Mouse (Mus musculus) E14TG2a.4 (cell line): ENCODE measurements around the gene Thra.

Experiments
- H3K27me3 ChIP-seq: 2 replicates; pipeline ENCODE4 v1.6.1; 2014; ENCODE audit warnings: low read length, control low read depth; ENCODE audit not compliant: insufficient read depth
- H3K36me3 ChIP-seq: 2 replicates; pipeline ENCODE4 v1.6.1; 2014; ENCODE audit warnings: low read length, control low read depth; ENCODE audit not compliant: insufficient read depth
- H3K4me1 ChIP-seq: replicated peaks from 2 replicates; pipeline ENCODE4 v1.6.1; 2014; ENCODE audit warnings: low read depth, low read length, control low read depth
- H3K4me3 ChIP-seq: replicated peaks from 2 replicates; pipeline ENCODE4 v1.5.1; 2014; ENCODE audit warnings: mild to moderate bottlenecking, low read length
- H3K9me3 ChIP-seq: 2 replicates; pipeline ENCODE4 v1.6.1; 2014; ENCODE audit warnings: low read length, control low read depth
- CTCF ChIP-seq: conservative IDR thresholded peaks from 2 replicates; pipeline ENCODE4 v1.5.1; 2014; ENCODE audit warnings: low read length
- NANOG ChIP-seq: IDR thresholded peaks from 2 replicates; pipeline ENCODE4 v1.6.1; 2014; ENCODE audit warnings: borderline replicate concordance, low read length, mixed read lengths
- POU5F1 ChIP-seq: IDR thresholded peaks from 2 replicates; pipeline ENCODE4 v1.6.1; 2014; ENCODE audit warnings: low read length, borderline replicate concordance

Thra gene

DNA sequence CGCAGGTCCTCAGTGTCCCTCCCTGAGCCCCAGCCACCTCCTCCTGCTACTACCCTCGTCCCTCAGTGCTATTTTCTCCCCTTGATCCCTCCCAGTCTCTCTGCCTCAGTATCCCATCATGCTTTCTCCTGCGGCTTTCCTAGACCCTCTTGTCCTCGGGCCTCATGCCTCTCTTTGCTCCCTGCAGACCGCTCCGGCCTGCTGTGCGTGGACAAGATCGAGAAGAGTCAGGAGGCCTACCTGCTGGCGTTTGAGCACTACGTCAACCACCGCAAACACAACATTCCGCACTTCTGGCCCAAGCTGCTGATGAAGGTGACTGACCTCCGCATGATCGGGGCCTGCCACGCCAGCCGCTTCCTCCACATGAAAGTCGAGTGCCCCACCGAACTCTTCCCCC, 23.7 kb downstream of the Thra start:
- Histone ChIP-seq H3K4me3 (peak overlapping the region; percentile 78), H3K27me3 (peaks cover 5% of the 10 kb centered on the region; the same call in 1 of the 2 replicates), H3K9me3 (peaks cover 4% of the 10 kb centered on the region; the same call in 1 of the 2 replicates), H3K36me3 (peaks cover 17% of the 10 kb centered on the region), H3K4me1 (peaks cover 73% of the 10 kb centered on the region)
- no peak for TF ChIP-seq NANOG
- no peak for TF ChIP-seq CTCF
- no peak for TF ChIP-seq POU5F1

DNA sequence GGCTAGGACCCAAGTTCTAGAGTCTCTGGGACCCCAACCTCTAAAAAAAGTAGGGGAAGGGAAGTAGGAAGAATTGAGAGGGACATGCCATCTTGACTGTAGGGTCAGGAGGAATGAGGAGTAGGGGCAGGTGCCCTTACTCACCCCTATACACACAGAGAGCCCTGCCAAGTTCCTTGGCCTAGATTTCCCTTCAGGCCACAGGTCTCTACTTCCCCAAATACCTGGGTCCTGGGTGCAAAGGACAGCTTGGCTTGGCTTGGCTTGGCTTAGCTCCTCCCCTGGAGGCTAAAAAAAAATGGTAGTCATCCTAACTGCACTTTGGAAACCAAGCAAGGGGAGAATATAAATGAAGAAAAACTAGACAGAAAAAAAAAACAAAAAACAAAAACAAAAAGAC, 24.3 kb downstream of the Thra start:
- TF ChIP-seq POU5F1: no peak
- TF ChIP-seq NANOG: no peak
- TF ChIP-seq CTCF: no peak
- Histone ChIP-seq H3K36me3 (peaks cover 23% of the 10 kb centered on the region), H3K4me1 (peaks cover 80% of the 10 kb centered on the region), H3K27me3 (peaks cover 5% of the 10 kb centered on the region; the same call in 1 of the 2 replicates), H3K9me3 (peaks cover 4% of the 10 kb centered on the region; the same call in 1 of the 2 replicates), H3K4me3 (peak overlapping the region; percentile 78)

DNA sequence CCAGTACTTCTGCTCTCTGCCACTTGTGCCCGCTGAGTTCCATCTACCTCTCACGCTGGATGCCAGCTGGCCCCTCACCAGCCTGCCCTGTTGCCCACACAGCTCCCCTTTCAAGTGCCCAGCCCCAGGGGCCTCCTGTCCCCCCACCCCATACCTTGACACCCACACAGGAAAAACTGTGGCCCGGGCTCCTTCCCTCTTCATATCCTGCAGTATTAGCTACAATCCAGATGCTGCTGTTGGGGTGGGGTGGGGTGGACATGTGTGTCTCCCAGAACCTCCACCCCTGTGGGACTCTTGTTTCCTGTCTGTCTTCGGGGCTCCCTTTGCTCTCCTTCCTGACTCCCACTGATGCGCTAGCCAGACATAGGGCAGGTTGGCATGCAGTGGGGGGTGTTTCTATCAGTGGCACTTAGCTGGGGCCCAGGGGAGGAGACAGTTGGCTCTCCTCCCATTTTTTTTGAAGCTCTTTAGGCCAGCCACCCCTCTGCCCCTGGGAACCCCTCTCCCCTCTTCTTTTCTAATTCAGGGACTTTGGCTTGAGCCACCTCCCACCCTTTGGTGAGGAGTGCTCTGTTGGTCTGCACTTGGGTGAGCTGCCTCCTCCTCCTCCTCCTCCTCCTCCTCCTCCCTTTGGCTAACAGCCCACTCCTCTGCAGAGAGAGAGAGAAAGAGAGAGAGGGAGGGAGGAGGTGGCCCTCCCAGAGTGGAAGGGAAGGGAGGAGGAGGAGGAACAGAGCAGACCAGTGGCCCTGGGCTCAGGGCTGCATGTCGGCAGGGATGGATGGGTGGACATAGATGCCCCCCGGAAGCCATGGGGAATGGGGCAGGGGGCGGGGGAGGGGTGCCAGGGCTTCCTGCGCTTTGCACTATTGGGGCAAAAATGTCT, 25.2 kb downstream of the Thra start:
- peaks cover 89% of the 10 kb centered on the region for H3K4me1 ChIP-seq
- no peak overlapping the region for H3K4me3 ChIP-seq
- TF ChIP-seq NANOG (no peak), CTCF (no peak), POU5F1 (no peak)
- peaks cover 5% of the 10 kb centered on the region; the same call in 1 of the 2 replicates for H3K27me3 ChIP-seq
- H3K36me3 ChIP-seq: peaks cover 30% of the 10 kb centered on the region
- H3K9me3 ChIP-seq: peaks cover 2% of the 10 kb centered on the region; the same call in 1 of the 2 replicates

DNA sequence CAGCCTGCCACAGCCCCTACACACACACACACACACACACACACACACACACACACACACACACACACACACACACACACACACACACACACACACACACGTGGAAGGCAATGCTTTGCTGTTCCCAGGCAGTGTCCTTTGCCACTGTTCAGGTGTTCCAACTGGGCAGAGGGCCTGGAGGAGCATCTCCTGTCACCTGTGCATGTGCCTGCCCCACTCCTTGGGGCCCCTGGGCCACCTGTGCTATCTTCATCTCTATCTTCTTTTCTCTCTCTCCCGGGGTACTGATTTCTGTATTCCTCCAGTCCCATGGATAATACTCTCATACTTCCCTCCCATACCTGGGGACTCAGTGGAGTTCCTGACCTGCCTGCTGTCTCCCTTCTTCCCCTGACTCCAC, 25.9 kb downstream of the Thra start:
- Histone ChIP-seq H3K4me3 (no peak overlapping the region), H3K36me3 (peaks cover 35% of the 10 kb centered on the region), H3K27me3 (peaks cover 5% of the 10 kb centered on the region; the same call in 1 of the 2 replicates), H3K9me3 (no peaks in the 10 kb centered on the region), H3K4me1 (peaks cover 96% of the 10 kb centered on the region)
- TF ChIP-seq POU5F1 (no peak), NANOG (no peak), CTCF (no peak)

DNA sequence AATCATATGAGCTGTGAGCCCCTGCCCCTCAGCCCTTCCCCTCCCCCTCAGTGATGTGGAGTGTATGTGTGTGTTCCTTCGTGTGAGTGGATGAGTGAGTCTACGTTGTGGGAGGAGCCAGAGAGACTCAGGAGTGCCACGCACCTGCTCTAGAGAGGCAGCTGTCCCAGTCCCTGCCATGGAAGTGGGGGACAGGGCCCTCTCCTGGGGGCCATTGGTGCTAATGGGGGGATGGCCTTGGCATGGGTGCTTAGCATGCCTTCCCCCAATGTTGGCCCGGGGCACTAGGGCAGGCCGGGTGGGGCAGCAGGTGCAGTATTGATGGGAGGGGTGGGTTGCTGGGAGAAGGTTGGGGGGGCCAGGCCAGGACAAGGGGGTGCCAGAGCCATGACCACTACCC, 26.4 kb downstream of the Thra start:
- no peak for TF ChIP-seq CTCF
- TF ChIP-seq POU5F1: no peak
- TF ChIP-seq NANOG: no peak
- no peaks in the 10 kb centered on the region for H3K9me3 ChIP-seq
- peaks cover 5% of the 10 kb centered on the region; the same call in 1 of the 2 replicates for H3K27me3 ChIP-seq
- H3K36me3 ChIP-seq: peaks cover 40% of the 10 kb centered on the region
- peak overlapping the region; percentile 39; the same call in 1 of the 2 replicates for H3K4me3 ChIP-seq
- H3K4me1 ChIP-seq: peaks cover 94% of the 10 kb centered on the region

DNA sequence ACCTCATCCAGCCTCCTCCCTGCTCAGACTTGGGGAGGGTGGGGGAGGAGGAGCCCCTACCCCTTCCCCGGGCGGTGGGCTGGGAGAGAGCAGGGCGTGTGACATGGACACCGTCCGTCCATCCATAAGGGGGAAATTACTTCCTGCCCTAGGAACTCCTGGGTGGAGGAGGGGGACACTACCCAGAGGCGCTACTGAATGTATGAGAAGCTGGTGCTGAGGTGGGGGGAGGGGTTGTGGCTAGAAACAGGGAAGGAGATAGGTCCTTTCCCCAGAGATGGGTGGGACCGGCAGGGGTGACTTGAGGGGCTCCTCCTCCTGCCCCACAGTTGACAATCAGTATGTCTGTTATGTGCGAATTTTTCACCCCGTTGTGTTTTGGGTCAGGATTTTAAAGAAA, 26.8 kb downstream of the Thra start:
- Histone ChIP-seq H3K4me3 (peak overlapping the region; percentile 39; the same call in 1 of the 2 replicates), H3K27me3 (peaks cover 8% of the 10 kb centered on the region; the same call in 1 of the 2 replicates), H3K9me3 (no peaks in the 10 kb centered on the region), H3K4me1 (peaks cover 90% of the 10 kb centered on the region), H3K36me3 (peaks cover 44% of the 10 kb centered on the region)
- TF ChIP-seq CTCF (no peak), NANOG (no peak), POU5F1 (no peak)

DNA sequence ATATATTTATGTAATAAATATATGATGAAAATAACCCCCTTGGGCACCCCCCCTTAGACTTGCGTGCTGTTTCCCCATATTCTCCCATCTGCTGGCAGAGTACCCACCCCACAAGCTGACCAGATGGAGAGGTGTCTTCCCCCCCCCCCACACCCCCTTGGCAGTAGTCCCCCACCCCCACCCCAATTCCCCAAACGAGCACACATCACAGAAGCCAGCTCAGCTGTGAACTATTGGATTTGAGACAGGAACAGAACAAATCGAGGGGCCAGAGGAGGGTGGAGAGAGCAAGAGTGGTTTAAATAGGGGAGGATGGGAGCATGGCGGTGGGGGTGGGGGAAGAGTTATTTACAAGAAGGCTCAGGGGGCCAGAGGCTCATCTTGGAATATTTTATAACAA, 27.3 kb downstream of the Thra start:
- Histone ChIP-seq H3K36me3 (peaks cover 46% of the 10 kb centered on the region), H3K27me3 (peaks cover 12% of the 10 kb centered on the region), H3K4me1 (peaks cover 88% of the 10 kb centered on the region), H3K9me3 (no peaks in the 10 kb centered on the region), H3K4me3 (peak overlapping the region; percentile 45)
- no peak for TF ChIP-seq CTCF
- TF ChIP-seq NANOG: no peak
- TF ChIP-seq POU5F1: no peak

DNA sequence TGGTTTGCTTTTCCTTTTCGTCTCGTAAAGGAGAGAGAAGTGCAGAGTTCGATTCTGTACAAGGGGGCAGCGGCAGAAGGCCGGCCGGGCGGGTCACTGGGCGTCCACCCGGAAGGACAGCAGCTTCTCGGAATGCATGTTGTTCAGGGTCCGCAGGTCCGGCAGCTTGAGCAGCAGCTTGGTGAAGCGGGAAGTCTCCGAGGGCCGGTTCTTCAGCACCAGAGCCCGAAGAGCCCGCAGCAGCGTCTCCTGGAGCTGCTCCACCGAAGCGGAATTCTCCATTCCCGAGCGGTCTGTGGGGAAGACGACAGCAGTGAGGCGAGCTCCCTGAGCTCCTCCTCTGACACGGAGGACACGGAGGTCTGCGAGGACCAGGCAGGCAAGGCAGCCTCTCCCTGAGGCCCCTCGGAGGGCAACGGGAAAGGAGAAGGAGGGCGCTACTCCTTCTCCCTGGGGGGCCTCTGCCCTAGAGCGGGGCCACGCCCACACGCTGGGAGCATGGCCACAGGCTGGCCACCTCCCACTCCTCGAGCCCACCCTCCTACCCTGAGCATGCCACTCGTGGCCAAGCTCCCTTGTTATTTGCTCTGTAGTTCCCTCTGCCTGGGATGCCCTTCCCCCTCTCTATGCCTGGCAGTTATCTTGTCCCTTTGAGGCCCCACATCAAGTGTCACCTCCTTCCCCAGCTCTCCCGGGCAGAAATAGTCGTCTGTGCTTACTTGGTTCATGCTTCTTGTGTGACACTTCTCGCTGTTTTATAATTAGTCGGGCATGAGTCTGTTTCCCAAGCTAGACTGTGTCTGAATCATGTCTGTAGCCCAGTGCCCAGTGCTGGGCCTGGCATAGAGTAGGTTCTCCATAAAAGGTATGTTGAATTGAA, 27.9 kb downstream of the Thra start:
- H3K4me1 ChIP-seq: peaks cover 88% of the 10 kb centered on the region
- TF ChIP-seq CTCF (no peak), POU5F1 (no peak), NANOG (no peak)
- no peaks in the 10 kb centered on the region for H3K9me3 ChIP-seq
- H3K36me3 ChIP-seq: peaks cover 49% of the 10 kb centered on the region
- peak overlapping the region; percentile 45 for H3K4me3 ChIP-seq
- peaks cover 18% of the 10 kb centered on the region for H3K27me3 ChIP-seq
